Comparison of ENCODE assay signal across 29 mouse cellular contexts in the genomic region with DNA sequence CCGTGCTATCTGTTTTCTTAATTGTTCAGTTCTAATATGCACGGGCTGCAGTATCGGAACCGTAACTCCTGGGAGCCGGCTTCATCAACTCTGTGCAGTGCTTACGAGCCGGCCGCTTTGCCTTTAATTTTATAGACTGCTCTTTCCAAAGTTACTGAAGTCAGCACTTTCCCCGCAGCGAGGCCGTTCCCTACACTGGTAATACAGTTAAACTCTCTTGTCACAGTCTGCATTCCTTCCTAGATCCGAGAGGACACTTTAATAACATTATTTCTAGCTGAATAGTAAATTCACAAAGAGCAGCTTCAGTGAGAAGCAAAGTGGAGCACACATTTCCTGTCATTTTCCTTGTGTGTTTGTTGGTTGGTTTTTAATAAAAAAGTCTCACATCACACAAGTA.
DNase-seq lines count a peak whose midpoint lies in the region; ATAC-seq and TF ChIP-seq lines count a peak whose summit lies in the region.
"Had no signal": no experiment of that assay in that cellular context is flagged by ENCODE, and none has a peak within 500 bp of the region (broad histone marks: within the 10 kb centered on the region; RNA-seq: fewer than 3 reads in every experiment).

No protein-coding gene starts in this region.

- no peaks in the 10 kb centered on the region for H3K36me3 ChIP-seq in kidney, postnatal 0 days (ENCODE audit: insufficient read depth, low read length)
- no peaks in the 10 kb centered on the region for H3K36me3 ChIP-seq in lung, embryonic 14.5 days (ENCODE audit: insufficient read depth)
- no peaks in the 10 kb centered on the region for H3K36me3 ChIP-seq in neural tube, embryonic 15.5 days
- no peaks in the 10 kb centered on the region for H3K36me3 ChIP-seq in forebrain, embryonic 16.5 days (ENCODE audit: control insufficient read depth, insufficient read depth)
- H3K36me3 ChIP-seq: midbrain, embryonic 10.5 days had no signal

- H3K9ac ChIP-seq in kidney, postnatal 0 days (ENCODE audit: low read depth, low read length) = no peak overlapping the region
- no peak overlapping the region for H3K9ac ChIP-seq in lung, embryonic 14.5 days
- H3K9ac ChIP-seq in neural tube, embryonic 15.5 days (replicated peaks) = no peak overlapping the region
- H3K9ac ChIP-seq in forebrain, embryonic 16.5 days (replicated peaks; ENCODE audit: low read depth, low read length) = no peak overlapping the region
- H3K9ac ChIP-seq: forebrain, postnatal 0 days; heart, embryonic 12.5 days; liver, embryonic 14.5 days had no signal

- no peak overlapping the region for H3K4me2 ChIP-seq in kidney, postnatal 0 days (ENCODE audit: low read length)
- H3K4me2 ChIP-seq in lung, embryonic 14.5 days = no peak overlapping the region
- no peak overlapping the region for H3K4me2 ChIP-seq in neural tube, embryonic 15.5 days
- no peak overlapping the region for H3K4me2 ChIP-seq in forebrain, embryonic 16.5 days (ENCODE audit: low read length)
- H3K4me2 ChIP-seq: heart, embryonic 12.5 days had no signal

- no peak for ATAC-seq in kidney, postnatal 0 days (replicated peaks; ENCODE audit: low FRiP score, low read depth)
- no peak for ATAC-seq in lung, embryonic 14.5 days (ENCODE audit: insufficient read depth)
- ATAC-seq in neural tube, embryonic 15.5 days (ENCODE audit: low FRiP score) = peak; percentile 67; the same call in 1 of the 2 replicates
- ATAC-seq in forebrain, embryonic 16.5 days = no peak
- ATAC-seq: activated CD4-positive, CD25-positive, alpha-beta regulatory T cell, adult 4 months; forebrain, postnatal 0 days; midbrain, embryonic 16.5 days had no signal

- TF ChIP-seq CTCF in kidney, postnatal 0 days (IDR thresholded peaks at IDR 0.05; ENCODE audit: low read depth) = no peak
- no peak for TF ChIP-seq CTCF in lung, embryonic 14.5 days (IDR thresholded peaks at IDR 0.05; ENCODE audit: low read depth)

- H3K4me1 ChIP-seq in kidney, postnatal 0 days (replicated peaks; ENCODE audit: insufficient read depth, low read length) = 0 out of 2 replicates have a peak, but pooled peaks cover 3% of the 10 kb centered on the region
- H3K4me1 ChIP-seq in lung, embryonic 14.5 days (ENCODE audit: insufficient read depth) = no peaks in the 10 kb centered on the region
- H3K4me1 ChIP-seq in neural tube, embryonic 15.5 days = peaks cover 13% of the 10 kb centered on the region; the same call in 1 of the 2 replicates
- no peaks in the 10 kb centered on the region for H3K4me1 ChIP-seq in forebrain, embryonic 16.5 days (replicated peaks; ENCODE audit: control insufficient read depth, insufficient read depth, low read length)
- H3K4me1 ChIP-seq: heart, embryonic 12.5 days; midbrain, embryonic 10.5 days had no signal

- no peak overlapping the region for H3K4me3 ChIP-seq in kidney, postnatal 0 days (replicated peaks; ENCODE audit: low read depth, low read length)
- no peak overlapping the region for H3K4me3 ChIP-seq in lung, embryonic 14.5 days (ENCODE audit: low read depth, low read length)
- no peak overlapping the region for H3K4me3 ChIP-seq in neural tube, embryonic 15.5 days (replicated peaks)
- no peak overlapping the region for H3K4me3 ChIP-seq in forebrain, embryonic 16.5 days (replicated peaks; ENCODE audit: low read length)
- H3K4me3 ChIP-seq: erythroblast, embryonic 14.5 days; heart, adult 2 months; heart, embryonic 12.5 days; midbrain, embryonic 10.5 days; myocyte had no signal

- H3K9me3 ChIP-seq in kidney, postnatal 0 days (replicated peaks; ENCODE audit: low read length) = no peaks in the 10 kb centered on the region
- H3K9me3 ChIP-seq in lung, embryonic 14.5 days (ENCODE audit: low read depth, low read length) = no peaks in the 10 kb centered on the region
- H3K9me3 ChIP-seq in neural tube, embryonic 15.5 days (replicated peaks) = no peaks in the 10 kb centered on the region
- no peaks in the 10 kb centered on the region for H3K9me3 ChIP-seq in forebrain, embryonic 16.5 days (ENCODE audit: control insufficient read depth, low read length)
- H3K9me3 ChIP-seq: midbrain, embryonic 10.5 days had no signal

- no peaks in the 10 kb centered on the region for H3K27me3 ChIP-seq in kidney, postnatal 0 days (ENCODE audit: insufficient read depth, low read length)
- H3K27me3 ChIP-seq in lung, embryonic 14.5 days (ENCODE audit: insufficient read depth, low read length) = no peaks in the 10 kb centered on the region
- no peaks in the 10 kb centered on the region for H3K27me3 ChIP-seq in neural tube, embryonic 15.5 days (replicated peaks)
- H3K27me3 ChIP-seq in forebrain, embryonic 16.5 days (replicated peaks; ENCODE audit: control insufficient read depth, insufficient read depth, low read length) = no peaks in the 10 kb centered on the region
- H3K27me3 ChIP-seq: heart, embryonic 12.5 days had no signal

- WGBS in kidney, postnatal 0 days = 48% methylated on average over 12 of the region's 12 CpGs
- WGBS in lung, embryonic 14.5 days = 77% methylated on average over 12 of the region's 12 CpGs
- WGBS in neural tube, embryonic 15.5 days = 57% methylated on average over 12 of the region's 12 CpGs
- 77% methylated on average over 12 of the region's 12 CpGs for WGBS in forebrain, embryonic 16.5 days

- no peak overlapping the region for H3K27ac ChIP-seq in kidney, postnatal 0 days
- no peak overlapping the region for H3K27ac ChIP-seq in lung, embryonic 14.5 days (ENCODE audit: low read depth)
- H3K27ac ChIP-seq in neural tube, embryonic 15.5 days (replicated peaks) = no peak overlapping the region; the same call in 1 of the 2 replicates
- H3K27ac ChIP-seq in forebrain, embryonic 16.5 days (ENCODE audit: low read length) = no peak overlapping the region
- H3K27ac ChIP-seq: heart, adult 2 months; liver, embryonic 14.5 days; midbrain, embryonic 10.5 days had no signal

- DNase-seq in kidney, postnatal 0 days (ENCODE audit: low spot score) = peak; percentile 82
- no peak for DNase-seq in kidney, adult 8-10 months
- DNase-seq in lung, embryonic 14.5 days = peak; percentile 17
- DNase-seq in lung, postnatal 36 days = no peak
- DNase-seq: adrenal gland, adult 2 months; adrenal gland, postnatal 36 days; B cell, adult 2 months; cerebellum, adult 18-20 months; cerebellum, postnatal 10 days; forebrain, postnatal 0 days; heart, adult 2 months; heart, postnatal 4 days; kidney, adult 18-20 months; layer of hippocampus, postnatal 36 days; left cerebral cortex, postnatal 4 days; liver; lung, adult 2 months; lung, postnatal 14 days; thymus, adult 2 months; thymus, postnatal 4 days had no signal

Comparison
In these comparisons a context has a peak if more than half of its experiments do, and no peak if none do; other contexts are left out.
1. DNase-seq: peak in kidney, postnatal 0 days (single experiment) and lung, embryonic 14.5 days (single experiment); none in kidney, adult 8-10 months (0 of 2) and lung, postnatal 36 days (single experiment).